Mouse (Mus musculus): Measurements from ENCODE around the gene Ccdc146.
"Not testable (repeated sequence)": the region's sequence is repeated elsewhere in the genome, so short reads cannot be mapped to it uniquely, and the experiment has no call there.

The Ccdc146 gene

DNA sequence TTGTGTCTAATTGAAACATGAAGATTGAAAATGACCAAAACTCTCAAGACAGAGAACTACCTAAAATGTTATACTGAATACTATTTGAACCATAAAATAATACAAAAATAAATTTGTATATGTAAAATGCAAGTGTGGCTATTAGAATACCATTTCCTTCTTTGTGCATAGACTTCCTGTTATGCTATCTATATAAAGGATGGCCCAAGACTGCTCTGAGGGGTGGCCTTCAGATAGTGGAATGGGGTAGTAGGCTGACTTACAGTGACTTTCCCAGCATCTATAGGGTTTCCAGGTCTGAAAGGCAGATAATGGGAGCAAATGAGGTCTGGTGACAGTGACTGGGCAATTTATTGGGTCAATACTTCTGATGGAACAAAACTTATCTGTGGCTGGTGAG lies 37.1 kb downstream of the Ccdc146 start:
- no peak for DNase-seq (ENCODE audit: low read depth in 2 of 2, low spot score in 2 of 2)

DNA sequence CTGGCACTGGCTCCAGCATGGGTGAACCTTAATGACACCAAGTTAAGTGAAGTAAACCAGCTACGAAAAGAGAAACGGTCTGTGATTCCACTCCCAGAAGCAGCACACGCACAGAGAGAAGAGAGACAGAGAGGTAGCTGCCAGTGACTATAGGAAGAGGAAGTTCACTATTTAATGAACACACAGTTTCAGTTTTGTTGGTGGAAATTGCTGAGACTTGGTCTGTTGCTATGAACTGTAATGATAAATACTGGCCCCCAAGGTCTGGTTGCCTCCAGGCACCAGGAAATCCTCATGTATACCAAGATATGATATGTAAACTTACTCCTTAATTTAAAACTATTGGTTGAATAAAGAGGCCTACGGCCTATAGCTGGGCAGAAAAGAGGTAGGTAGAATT lies 38.0 kb downstream of the Ccdc146 start:
- DNase-seq (ENCODE audit: low read depth in 2 of 2, low spot score in 2 of 2): no peak

DNA sequence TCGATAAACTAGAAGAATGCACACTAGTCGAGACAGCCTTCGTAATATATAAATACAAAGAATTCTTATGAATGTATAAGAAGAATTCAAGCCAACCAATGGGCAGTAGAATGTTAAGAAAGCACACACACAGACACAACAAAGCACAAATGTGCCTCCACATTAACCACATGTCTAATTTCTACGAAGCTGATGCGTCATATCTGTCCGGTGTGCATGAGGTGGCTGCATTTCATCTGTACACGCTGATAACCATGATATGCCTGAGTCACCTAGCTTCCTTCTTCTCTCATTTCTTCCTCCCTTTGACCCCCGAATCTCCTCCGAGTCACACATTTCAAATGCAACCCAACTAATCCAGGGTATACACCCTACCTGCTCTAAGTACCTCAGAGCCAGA lies 39.5 kb downstream of the Ccdc146 start:
- DNase-seq (ENCODE audit: low read depth in 2 of 2, low spot score in 2 of 2): no peak

- DNase-seq (ENCODE audit: low read depth in 2 of 2, low spot score in 2 of 2): no peak
Observed at GRCm38 (mm10) chr5:21384252-21384960, 40.1 kb downstream of the Ccdc146 start.

DNA sequence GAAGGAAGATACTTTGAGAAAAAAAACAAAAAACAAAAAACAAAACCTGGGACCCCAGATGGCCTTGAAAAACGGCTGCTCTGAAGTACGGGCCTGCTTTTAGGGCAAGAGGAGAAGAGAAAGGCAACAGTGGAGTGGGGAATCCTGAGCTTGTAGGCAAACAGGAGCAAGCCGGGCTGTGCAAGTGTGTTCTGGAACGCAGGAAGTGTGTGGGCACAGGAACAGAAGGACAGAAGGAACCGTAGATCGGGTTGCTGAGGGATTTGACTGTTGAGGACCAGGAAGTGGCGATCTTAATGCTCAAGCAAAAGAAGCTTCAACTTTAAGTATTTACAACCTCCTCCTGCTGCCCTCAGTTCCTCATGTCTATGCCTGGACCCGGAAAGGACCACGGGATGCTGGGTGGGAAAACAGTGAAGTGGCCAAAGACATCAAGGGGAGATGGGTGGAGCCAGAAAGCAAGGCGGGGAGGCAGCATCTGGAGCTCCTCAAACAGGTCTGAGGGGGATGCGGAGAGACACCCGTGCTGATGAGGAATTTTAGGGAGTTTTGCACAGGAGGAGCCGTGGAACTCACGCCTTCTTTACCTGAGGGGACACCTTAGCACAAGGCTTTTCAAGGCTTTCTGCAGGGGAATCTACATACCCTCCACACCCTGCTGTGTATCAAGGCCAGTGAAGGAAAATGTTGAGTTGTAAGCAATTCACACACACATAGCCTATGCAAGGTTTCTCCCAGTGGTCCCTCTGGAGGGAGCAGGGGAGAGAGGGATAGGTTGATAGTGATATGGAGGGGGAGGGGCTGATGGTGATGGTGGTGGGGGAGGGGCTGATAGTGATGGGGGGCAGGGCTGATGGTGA lies 40.9 kb downstream of the Ccdc146 start:
- no peak for DNase-seq (ENCODE audit: low read depth in 2 of 2, low spot score in 2 of 2)

DNA sequence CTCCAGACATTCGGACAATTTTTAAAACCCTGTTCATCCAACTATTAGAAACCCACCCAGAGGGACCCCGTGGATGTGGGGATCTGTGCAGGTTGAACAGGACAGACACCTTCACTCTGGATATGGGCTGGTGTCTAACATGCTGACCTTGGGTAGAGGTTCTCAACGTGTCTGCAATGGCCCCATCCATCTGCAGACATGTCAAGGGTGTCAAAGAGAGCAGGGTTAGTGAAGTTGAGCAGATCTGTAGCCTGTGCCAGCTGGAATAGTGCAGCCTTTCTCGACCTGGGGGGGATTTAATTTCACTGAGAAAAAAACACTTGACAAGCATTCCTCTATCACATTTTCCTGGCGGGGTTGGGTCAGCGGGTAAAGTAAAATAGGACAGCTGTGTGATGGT lies 41.8 kb downstream of the Ccdc146 start:
- no peak for DNase-seq (ENCODE audit: low read depth in 2 of 2, low spot score in 2 of 2)

- DNase-seq (ENCODE audit: low read depth in 2 of 2, low spot score in 2 of 2): no peak
Observed at GRCm38 (mm10) chr5:21381986-21382385, 42.5 kb downstream of the Ccdc146 start.

DNA sequence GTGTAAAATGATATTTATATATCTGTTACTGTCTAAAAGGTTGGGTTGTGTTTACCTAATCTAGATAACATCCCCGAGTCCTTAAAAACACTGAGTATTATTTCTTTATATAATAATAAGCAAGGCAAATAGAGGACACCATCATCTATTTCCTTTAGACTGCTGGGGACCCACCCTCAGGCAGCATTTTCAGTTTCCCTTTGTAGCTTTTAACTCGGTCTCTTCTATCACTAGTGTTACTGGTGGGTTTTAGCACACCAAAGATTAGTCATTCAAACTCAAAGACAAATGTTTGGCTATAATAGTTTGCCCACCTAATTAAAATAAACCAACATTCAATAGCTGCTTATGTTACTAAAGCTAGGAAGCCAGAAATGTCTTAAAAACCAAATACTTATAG lies 46.1 kb downstream of the Ccdc146 start:
- DNase-seq (ENCODE audit: low read depth in 2 of 2, low spot score in 2 of 2): no peak

DNA sequence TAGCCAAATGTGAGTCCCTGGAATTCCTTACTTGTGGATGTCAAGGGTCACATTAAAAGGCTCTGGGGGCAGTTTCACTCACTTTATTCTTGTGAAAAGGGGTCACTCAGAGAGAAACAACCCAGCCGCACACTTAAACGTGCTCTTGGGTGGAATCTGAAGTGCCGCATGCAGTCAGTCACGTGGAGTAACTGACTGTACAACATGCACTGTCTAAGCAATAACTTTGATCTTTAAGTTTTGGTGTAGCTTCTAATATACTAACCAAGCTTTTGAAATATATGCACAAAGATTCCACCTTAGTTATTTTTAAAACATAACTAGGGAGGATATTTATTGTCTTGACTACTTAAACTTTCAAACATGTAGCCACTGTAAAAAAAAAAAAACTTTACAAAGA lies 47.5 kb downstream of the Ccdc146 start:
- no peak for DNase-seq (ENCODE audit: low read depth in 2 of 2, low spot score in 2 of 2)

DNA sequence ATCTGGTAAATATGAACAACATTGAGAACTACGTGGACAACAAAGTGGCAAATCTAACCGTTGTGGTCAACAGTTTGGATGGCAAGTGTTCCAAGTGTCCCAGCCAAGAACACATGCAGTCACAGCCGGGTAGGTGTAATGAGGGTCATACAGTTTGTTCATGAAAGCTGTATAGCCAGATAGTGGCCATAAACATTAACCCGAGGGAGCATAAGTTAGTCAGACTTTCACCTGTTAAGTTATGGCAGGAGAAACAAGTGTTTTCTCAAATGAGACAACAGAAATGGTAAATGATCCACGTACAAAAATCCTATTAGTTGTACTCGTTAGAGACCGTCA lies 51.3 kb downstream of the Ccdc146 start:
- DNase-seq (ENCODE audit: low read depth in 2 of 2, low spot score in 2 of 2): no peak

GRCm38 (mm10) chr5:21372493-21373179 lies 51.8 kb downstream of the Ccdc146 start, which contains the start of gene Fgl2:
Gene Fgl2 (plus strand): TSS chr5:21372642.
- DNase-seq (ENCODE audit: low read depth in 2 of 2, low spot score in 2 of 2): no peak

GRCm38 (mm10) chr5:21371920-21372319 lies 52.6 kb downstream of the Ccdc146 start:
- DNase-seq (ENCODE audit: low read depth in 2 of 2, low spot score in 2 of 2): no peak

GRCm38 (mm10) chr5:21370218-21370947 lies 54.1 kb downstream of the Ccdc146 start:
- DNase-seq (ENCODE audit: low read depth in 2 of 2, low spot score in 2 of 2): no peak

DNA sequence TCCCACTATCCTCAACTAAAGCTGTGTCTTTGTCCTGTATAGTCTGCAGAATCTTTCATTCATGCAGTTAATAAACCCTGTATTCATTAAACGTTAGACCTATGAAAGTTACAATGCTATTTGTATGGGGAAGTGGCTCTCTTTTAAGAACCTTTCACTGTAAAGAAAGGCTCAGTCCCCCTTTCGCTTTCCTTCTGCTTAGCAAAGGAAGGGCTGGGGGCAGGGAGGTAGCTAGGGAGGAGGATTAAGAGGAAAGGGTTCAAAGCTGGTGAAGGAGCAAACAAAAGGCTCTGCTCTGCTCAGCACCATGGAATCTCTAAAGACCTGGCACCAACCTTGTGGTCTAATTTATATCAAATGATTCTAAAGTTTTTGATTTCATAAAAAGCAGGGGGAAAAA lies 57.0 kb downstream of the Ccdc146 start:
- no peak for DNase-seq (ENCODE audit: low read depth in 2 of 2, low spot score in 2 of 2)

- DNase-seq (ENCODE audit: low read depth in 2 of 2, low spot score in 2 of 2): no peak
Observed at GRCm38 (mm10) chr5:21366338-21367053, 58.0 kb downstream of the Ccdc146 start.

DNA sequence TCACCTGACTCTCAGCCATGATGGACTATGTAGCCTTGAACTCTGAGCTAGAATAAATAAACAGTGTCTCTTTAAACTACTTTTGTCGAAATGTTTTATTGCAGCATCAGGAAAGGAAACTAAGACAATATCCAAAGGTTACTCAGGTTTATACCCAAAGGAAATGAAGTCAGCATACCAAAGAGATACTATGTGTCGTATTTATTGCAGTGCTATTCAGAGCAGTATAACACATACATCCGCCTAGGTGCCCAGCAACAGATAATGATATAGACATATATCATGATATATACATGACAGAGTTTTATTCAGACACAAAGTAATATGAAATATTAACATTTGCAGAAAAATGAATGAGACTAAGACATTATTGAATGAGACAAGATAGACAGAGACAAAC lies 61.1 kb downstream of the Ccdc146 start:
- no peak for DNase-seq (ENCODE audit: low read depth in 2 of 2, low spot score in 2 of 2)

DNA sequence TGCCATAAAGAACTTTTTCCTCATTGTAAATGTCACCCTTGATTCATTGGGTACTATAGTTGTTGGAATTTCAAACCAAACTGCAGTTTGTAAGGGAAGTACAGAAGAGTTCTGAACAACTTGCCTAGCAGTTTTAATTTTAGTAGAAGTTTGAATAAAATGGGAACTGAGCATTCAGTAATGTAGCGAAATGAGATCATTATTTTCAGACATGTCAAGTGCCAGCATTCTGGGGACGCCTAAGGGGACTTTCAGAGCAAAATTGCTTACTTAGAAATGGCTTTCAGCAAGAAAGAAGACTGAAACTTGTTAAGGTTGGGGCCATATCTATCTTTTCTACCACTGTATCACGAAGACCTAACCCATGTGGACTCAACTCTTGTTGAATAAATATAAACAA lies 65.8 kb downstream of the Ccdc146 start:
- DNase-seq (ENCODE audit: low read depth in 2 of 2, low spot score in 2 of 2): no peak

DNA sequence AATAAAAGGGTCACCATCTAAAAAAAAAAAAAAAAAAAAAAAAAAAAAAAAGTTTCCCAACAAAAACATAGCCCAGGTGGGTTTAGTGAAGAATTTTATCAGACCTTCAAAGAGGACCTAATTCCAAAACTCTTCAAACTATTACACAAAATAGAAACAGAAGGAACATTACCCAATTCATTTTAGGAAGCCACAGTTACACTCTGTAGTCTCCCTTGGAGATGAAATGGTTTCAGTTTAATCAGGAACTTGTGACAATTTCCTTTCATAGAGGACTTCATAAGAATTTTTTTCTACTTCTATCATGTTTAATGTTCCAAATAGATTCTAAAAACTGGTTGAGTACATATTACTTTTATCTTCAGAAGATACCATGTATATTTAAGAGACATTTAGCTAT lies 72.8 kb downstream of the Ccdc146 start:
- no peak for DNase-seq (ENCODE audit: low read depth in 2 of 2, low spot score in 2 of 2)

DNA sequence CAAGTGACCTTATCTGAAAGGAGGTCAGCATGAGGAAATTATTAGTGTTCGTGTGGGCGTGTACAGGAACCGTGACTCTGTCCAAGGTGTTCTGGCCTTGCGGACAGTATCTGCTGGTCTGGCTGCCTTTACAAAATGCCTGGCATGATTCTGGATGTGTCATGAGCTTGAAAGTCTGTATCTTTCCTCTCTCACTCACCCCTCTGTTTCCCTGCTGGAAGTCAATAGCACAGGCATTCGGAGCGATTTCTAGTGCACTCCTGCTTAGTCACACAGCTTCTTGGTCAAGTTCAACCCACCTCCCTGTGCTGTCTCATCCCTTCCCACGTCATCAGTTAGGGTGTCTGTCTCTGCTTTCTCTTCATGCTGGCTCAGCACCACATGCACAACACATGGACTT lies 76.1 kb downstream of the Ccdc146 start:
- no peak for DNase-seq (ENCODE audit: low read depth in 2 of 2, low spot score in 2 of 2)

GRCm38 (mm10) chr5:21342265-21342664 lies 82.2 kb downstream of the Ccdc146 start:
- not testable (repeated sequence) for DNase-seq (ENCODE audit: low read depth in 2 of 2, low spot score in 2 of 2)

DNA sequence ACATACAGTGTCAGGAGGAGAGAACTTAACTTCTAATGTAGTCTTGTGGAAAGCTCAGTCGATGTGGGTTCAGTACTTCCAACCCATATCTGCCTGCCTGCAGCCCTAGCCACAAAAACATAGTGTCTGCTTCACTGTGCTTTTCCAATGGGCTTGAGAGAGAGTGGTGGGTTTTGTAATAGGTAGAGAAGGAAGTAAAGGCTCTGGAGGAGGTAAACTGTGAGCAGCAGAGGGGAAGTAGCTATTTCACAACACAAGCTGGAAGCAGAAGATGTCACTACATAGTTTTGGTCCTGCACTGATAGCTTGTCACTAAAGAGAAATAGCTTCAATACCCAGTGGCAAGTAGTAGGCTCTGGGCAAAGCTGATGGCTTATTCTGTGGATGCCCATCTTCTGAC lies 92.4 kb downstream of the Ccdc146 start:
- no peak for DNase-seq (ENCODE audit: low read depth in 2 of 2, low spot score in 2 of 2)

All from CD8-positive naive resting alpha-beta T cell, adult 2 months (primary cell).